Mouse (Mus musculus): ENCODE results near the gene C1qtnf3. TPM values are rescaled to one million over a fixed set of nuclear protein-coding genes. Genes with fewer than 3 reads are reported as not detected.

C1qtnf3 gene
- total and polyA plus RNA-seq, 2 experiments from 2014 or later: 0.56 to 3.0 TPM

GRCm38 (mm10) chr15:10922570-10922969 lies 29.6 kb upstream of the C1qtnf3 start:
- no peak overlapping the region for H3K4me3 ChIP-seq (ENCODE audit: low read depth, low read length)
- WGBS: 4% methylated on average over 3 of the region's 3 CpGs

GRCm38 (mm10) chr15:10923076-10923995 lies 28.8 kb upstream of the C1qtnf3 start:
- no peaks in the 10 kb centered on the region for H3K36me3 ChIP-seq (ENCODE audit: insufficient read depth)
- no peak overlapping the region for H3K4me2 ChIP-seq (ENCODE audit: low read depth)
- no peak for DNase-seq
- no peaks in the 10 kb centered on the region for H3K4me1 ChIP-seq (ENCODE audit: insufficient read depth)
- no peaks in the 10 kb centered on the region for H3K9me3 ChIP-seq (ENCODE audit: low read length)
- no peak overlapping the region for H3K27ac ChIP-seq (ENCODE audit: low read depth, low read length)
- ATAC-seq: no peak
- no peaks in the 10 kb centered on the region for H3K27me3 ChIP-seq (ENCODE audit: insufficient read depth, low read length)
- no peak overlapping the region for H3K4me3 ChIP-seq (ENCODE audit: low read depth, low read length)
- no peak for TF ChIP-seq CTCF (IDR thresholded peaks at IDR 0.05; ENCODE audit: low read depth)
- H3K9ac ChIP-seq: no peak overlapping the region
- 76% methylated on average over 4 of the region's 4 CpGs for WGBS

More at GRCm38 (mm10) chr15:10922570-10922969, 29.6 kb upstream of the C1qtnf3 start:
- H3K4me1 ChIP-seq (ENCODE audit: insufficient read depth): no peaks in the 10 kb centered on the region
- H3K36me3 ChIP-seq (ENCODE audit: insufficient read depth): no peaks in the 10 kb centered on the region
- TF ChIP-seq CTCF (IDR thresholded peaks at IDR 0.05; ENCODE audit: low read depth): no peak
- H3K27ac ChIP-seq (ENCODE audit: low read depth, low read length): no peak overlapping the region
- H3K27me3 ChIP-seq (ENCODE audit: insufficient read depth, low read length): no peaks in the 10 kb centered on the region
- no peak overlapping the region for H3K9ac ChIP-seq
- H3K4me2 ChIP-seq (ENCODE audit: low read depth): no peak overlapping the region
- peak; percentile 92 for ATAC-seq
- no peaks in the 10 kb centered on the region for H3K9me3 ChIP-seq (ENCODE audit: low read length)
- DNase-seq: peak; percentile 25

- Histone ChIP-seq H3K4me3 (ENCODE audit: low read depth, low read length) (no peak overlapping the region), H3K27me3 (ENCODE audit: insufficient read depth, low read length) (no peaks in the 10 kb centered on the region), H3K9me3 (ENCODE audit: low read length) (no peaks in the 10 kb centered on the region), H3K4me2 (ENCODE audit: low read depth) (no peak overlapping the region), H3K4me1 (ENCODE audit: insufficient read depth) (no peaks in the 10 kb centered on the region), H3K27ac (ENCODE audit: low read depth, low read length) (no peak overlapping the region), H3K9ac (no peak overlapping the region), H3K36me3 (ENCODE audit: insufficient read depth) (no peaks in the 10 kb centered on the region)
- ATAC-seq (no peak), DNase-seq (no peak)
- 63% methylated on average over 8 of the region's 8 CpGs for WGBS
- no peak for TF ChIP-seq CTCF (IDR thresholded peaks at IDR 0.05; ENCODE audit: low read depth)
These were observed 24.8 kb upstream of the C1qtnf3 start for GRCm38 (mm10) chr15:10927325-10927724.

- WGBS: 93% methylated on average over 5 of the region's 5 CpGs
- Histone ChIP-seq H3K27me3 (ENCODE audit: insufficient read depth, low read length) (no peaks in the 10 kb centered on the region), H3K4me1 (ENCODE audit: insufficient read depth) (no peaks in the 10 kb centered on the region), H3K36me3 (ENCODE audit: insufficient read depth) (no peaks in the 10 kb centered on the region), H3K9me3 (ENCODE audit: low read length) (no peaks in the 10 kb centered on the region), H3K4me2 (ENCODE audit: low read depth) (no peak overlapping the region), H3K4me3 (ENCODE audit: low read depth, low read length) (no peak overlapping the region), H3K9ac (no peak overlapping the region), H3K27ac (ENCODE audit: low read depth, low read length) (no peak overlapping the region)
- no peak for ATAC-seq
- no peak for DNase-seq
- TF ChIP-seq CTCF (IDR thresholded peaks at IDR 0.05; ENCODE audit: low read depth): no peak
These were observed 23.4 kb upstream of the C1qtnf3 start for GRCm38 (mm10) chr15:10928633-10929270.

- no peaks in the 10 kb centered on the region for H3K9me3 ChIP-seq (ENCODE audit: low read length)
- H3K4me3 ChIP-seq (ENCODE audit: low read depth, low read length): no peak overlapping the region
- H3K9ac ChIP-seq: no peak overlapping the region
- H3K4me1 ChIP-seq (ENCODE audit: insufficient read depth): no peaks in the 10 kb centered on the region
- no peak overlapping the region for H3K27ac ChIP-seq (ENCODE audit: low read depth, low read length)
- ATAC-seq: no peak
- no peaks in the 10 kb centered on the region for H3K27me3 ChIP-seq (ENCODE audit: insufficient read depth, low read length)
- 74% methylated on average over 1 of the region's 1 CpGs for WGBS
- DNase-seq: no peak
- no peak for TF ChIP-seq CTCF (IDR thresholded peaks at IDR 0.05; ENCODE audit: low read depth)
- H3K4me2 ChIP-seq (ENCODE audit: low read depth): no peak overlapping the region
- H3K36me3 ChIP-seq (ENCODE audit: insufficient read depth): no peaks in the 10 kb centered on the region
These were observed 18.2 kb upstream of the C1qtnf3 start for GRCm38 (mm10) chr15:10933930-10934329.

GRCm38 (mm10) chr15:10940148-10941108 lies 11.7 kb upstream of the C1qtnf3 start:
- DNase-seq (no peak), ATAC-seq (no peak)
- no peak overlapping the region for H3K9ac ChIP-seq
- no peak for TF ChIP-seq CTCF (IDR thresholded peaks at IDR 0.05; ENCODE audit: low read depth)
- H3K36me3 ChIP-seq (ENCODE audit: insufficient read depth): no peaks in the 10 kb centered on the region
- no peaks in the 10 kb centered on the region for H3K27me3 ChIP-seq (ENCODE audit: insufficient read depth, low read length)
- no peak overlapping the region for H3K4me3 ChIP-seq (ENCODE audit: low read depth, low read length)
- no peaks in the 10 kb centered on the region for H3K9me3 ChIP-seq (ENCODE audit: low read length)
- WGBS: 84% methylated on average over 15 of the region's 15 CpGs
- H3K4me1 ChIP-seq (ENCODE audit: insufficient read depth): no peaks in the 10 kb centered on the region
- H3K4me2 ChIP-seq (ENCODE audit: low read depth): no peak overlapping the region
- no peak overlapping the region for H3K27ac ChIP-seq (ENCODE audit: low read depth, low read length)
